Mouse (Mus musculus): ENCODE measurements at regions not wholly inside any gene's neighbourhood (a gene's known extent, or its start where the extent isn't known, plus 50 kb on each side); places are given as distances from the start of the nearest gene placed in this dataset.
"Not testable (repeated sequence)": the region's sequence is repeated elsewhere in the genome, so short reads cannot be mapped to it uniquely, and the experiment has no call there.

DNA sequence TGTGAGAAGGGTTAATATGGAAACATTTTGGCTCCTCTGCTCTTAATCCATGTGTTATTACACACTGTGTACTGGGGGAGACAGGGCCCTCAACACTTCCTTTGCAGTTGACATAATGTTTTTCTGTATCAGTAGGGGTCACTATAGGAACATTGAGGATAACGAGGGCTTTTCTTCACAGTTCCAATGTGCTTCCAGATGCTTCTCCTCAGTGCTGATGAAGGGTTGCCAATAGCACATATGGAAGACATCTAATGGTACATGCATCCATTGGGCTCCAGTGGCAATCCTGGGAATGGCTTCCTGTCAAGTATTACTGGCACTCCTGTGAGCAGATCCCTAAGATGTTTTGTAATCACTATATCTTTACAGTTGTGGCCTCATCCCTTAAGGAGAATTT, 62.1 kb downstream of the Naa11 start:
- DNase-seq, result no peak

DNA sequence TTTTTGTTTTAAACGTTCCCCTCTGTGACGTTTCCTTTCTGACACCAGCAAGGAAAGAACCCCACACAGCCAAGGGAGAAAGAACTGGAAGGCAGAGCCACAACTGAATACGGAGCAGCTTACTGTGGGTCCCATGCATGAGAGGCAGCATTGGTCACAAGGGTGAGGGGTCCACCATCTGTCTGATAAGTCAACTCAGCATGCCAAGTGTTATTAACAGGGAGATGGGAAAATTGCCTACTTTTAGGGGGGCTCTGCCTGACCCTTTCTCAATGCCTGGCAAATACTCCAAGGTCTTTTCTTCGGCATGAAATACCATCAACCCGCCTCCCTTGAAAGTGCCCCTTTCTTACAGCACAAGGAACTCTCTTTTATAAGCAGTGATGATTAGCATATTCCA, 66.3 kb downstream of the Naa11 start:
- DNase-seq, result no peak

DNA sequence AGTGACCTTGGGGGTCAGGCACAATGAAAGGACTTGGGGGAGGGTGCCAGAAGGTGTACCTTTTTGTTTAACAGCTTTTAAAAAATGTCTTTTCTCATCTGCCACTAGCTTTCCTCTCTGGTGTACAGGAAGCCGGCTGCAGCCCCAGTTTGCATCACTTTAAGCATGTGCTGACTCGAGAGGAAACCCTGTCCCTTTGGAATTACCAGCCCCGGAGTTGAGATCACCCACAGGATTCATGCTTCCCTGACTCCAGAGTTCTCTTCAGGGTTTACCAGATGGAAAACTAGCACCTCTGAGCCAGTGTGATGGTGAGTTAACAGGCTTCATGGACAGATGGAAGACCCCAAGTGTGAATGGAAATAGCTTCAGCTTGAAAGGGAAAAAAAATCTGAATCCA, 68.3 kb downstream of the Naa11 start:
- DNase-seq, result no peak

DNA sequence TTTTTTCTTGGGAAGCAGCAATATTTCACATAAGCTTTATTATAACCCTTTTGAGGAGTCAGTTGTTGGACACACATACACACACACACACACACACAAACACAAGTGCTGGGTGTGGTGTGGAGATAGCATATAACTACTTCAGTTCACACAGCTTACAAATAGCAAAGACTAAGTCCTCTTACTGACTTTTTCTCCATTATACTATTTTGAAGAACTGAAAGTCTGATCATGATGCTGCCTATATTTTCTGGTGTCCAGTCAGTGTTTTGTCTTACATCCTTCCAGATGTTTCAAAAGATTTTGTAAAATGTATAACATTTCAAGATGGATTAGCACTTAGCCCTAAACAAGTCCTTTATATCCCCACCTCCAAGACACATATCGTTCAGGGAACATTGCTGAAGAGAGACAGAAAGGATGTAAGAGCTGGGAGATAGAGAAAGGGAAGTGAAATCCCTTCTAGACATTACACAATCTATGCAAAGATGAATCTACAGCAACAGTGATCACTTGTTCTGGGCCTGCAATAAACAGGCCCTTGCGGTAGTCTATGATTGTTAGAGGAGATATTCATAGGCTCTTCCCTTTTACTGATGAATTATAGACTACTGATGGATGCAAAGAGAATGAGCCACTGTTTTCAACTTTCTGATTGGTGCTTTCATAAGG, 72.2 kb downstream of the Naa11 start:
- DNase-seq, result no peak

DNA sequence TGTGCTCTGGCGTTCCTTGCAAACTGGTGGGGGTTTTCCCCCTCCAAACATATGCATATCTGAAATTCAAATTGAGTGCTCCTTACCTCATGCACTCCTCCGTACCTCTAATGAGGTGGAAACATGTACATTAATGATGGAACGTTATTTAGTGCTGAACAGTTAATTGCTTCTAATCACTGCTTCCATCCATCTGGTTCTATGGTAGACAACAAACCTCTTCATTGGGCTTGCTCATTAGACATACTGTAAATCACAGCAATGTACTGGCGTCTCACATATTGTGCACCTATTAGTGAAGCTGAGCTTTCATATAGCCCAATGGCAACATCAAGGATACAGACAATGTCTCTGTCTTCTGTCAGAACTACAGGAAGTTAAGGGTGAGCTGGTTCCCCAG, 85.3 kb downstream of the Naa11 start:
- DNase-seq, result no peak

DNA sequence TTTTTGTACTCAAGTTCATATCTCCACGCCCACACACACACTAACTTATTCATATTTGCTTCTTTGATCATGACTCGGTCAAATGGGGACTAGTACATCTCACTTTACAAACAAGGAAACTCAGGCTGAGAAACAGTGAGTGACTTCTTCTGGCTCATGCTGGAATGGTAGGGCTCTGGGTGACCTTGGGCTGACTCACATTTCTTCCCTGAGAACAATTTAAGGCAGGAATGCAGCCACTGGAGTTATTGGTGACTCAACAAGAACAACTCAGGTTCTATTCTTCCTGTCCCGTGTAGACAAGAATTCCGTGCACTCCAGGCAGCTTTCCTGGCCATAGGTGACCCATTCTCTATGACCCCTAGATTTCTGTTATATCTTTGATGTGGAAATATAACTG, 87.3 kb downstream of the Naa11 start:
- no peak for DNase-seq

DNA sequence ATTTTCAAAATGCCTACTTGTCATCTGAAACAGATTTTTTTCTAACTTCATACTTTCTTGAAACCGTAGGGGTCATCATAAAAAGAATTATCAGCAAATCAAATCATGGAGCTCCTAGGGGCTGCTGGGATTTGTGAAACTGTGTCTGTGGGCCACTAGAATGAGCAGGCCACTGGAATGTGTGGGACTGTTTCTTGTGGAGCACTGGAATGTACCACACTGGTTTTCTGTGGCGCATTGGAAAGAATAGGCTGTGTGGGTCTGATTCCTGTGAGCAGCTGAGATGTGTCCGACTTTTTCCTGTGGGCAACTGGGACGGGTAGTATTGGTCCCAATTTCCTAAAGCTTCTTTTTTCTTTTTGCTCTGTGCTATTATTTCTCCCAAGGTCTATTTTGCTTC, 90.6 kb downstream of the Naa11 start:
- no peak for DNase-seq

DNA sequence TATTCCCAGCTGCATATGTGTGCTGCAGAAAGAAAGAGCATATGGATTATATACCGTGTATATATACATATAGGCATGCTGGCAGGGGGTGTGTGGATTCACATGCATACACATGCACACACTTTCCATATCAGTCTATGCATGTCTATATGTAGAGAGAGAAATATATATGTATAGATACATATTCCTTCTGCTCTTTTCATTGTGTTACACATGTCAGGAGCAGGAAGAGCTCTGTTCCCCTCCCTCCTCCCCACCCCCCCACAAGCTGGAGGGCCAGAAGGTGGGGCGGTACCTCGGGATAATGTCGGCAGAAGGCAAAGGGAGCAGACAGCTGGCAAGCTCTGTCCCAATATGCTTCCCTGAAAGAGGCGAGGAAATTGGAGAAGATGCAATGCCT, 91.3 kb downstream of the Naa11 start:
- DNase-seq, result peak; percentile 84

DNA sequence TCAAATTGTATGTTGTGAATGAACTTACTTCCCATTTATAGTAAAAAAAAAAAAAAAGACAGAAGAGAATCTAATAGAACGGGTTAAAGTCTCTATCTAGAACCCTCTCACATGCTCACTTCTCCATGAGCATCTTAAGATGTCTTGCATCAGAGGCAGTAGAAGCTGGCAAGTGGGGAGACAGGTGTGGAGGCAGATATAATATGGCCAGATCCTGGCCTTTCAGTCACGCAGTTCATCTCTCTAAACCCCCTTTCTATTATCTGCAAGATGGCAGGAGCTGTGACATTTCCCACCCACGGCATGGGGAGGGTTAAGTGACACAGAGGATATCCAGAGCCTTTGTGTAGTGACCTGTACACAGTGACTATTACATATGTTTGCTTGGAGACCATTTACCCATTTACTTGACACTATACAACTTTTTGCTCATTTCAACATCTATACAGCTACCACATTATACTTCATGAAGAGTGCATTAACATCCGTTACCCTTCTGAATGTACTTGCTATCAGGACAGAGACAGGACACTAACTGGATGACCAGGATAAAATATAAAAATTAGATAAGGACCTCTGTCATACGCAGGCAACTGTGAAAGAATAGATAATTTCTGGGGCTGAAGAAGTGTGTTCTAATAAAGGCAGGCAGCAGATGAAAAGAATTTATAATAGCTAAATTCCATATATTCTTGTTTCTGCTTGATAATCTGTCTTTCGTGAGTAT, 91.9 kb downstream of the Naa11 start:
- DNase-seq, result no peak

DNA sequence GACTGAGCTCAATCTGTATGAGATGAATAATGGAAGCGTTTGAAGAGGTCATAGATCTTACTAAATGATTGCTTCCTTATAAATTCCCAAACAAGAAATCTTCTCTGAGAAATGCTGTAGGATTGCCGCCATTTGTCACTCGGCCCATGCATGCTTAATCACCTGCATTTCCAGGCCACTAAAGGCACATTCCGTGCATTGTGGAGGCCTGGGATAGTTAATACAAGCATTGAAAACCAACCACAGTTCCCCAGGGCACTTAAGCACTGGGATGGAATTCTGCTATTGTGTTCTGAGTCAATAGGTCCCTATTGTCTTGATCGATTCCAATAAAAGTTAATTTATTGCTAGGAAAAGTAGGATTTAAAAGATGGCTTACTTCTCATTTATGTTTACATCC, 92.5 kb downstream of the Naa11 start:
- DNase-seq, result no peak

DNA sequence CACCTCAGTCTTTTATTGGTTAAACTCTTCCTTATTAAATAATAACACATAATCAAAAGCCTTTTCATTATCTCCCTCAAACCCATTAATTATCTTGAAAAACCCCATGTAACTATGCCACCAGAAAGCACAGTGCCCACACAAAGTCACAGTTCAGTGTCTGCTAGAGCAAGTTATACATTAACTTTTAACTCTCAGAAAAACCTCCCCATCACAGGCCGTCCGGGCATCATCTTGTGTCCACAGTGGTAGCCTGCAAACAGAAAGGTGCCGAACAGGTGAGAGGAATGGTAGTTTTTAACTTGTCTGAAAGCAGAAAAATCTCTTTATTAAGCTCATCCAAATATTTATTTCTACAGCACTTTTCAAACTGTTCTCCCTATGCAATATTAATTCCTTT, 96.0 kb downstream of the Naa11 start:
- DNase-seq, result no peak

DNA sequence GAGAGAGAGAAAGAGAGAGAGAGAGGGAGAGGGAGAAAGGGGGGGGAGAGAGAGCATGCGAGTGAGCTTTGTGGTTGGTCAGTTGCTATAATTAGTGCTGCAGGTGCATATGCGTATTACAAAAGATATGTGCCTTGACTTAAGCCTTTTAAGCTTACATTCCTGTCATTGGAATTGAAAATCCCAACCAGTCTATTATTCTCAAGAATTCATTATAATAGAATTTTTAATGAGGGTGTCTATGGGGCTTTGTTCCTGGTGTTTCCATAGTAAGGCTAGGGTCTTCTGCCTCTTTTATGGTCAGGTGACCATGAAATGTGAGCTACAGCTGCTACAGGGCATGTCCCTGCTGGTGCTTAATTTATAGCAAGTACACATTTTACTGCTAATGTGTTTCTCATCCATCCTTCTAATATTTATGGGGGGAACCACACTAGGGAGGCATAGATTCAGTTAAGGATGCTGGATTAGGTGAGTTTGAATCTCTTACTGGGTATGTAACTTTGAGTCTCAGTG, 102.0 kb downstream of the Naa11 start:
- DNase-seq, result no peak

DNA sequence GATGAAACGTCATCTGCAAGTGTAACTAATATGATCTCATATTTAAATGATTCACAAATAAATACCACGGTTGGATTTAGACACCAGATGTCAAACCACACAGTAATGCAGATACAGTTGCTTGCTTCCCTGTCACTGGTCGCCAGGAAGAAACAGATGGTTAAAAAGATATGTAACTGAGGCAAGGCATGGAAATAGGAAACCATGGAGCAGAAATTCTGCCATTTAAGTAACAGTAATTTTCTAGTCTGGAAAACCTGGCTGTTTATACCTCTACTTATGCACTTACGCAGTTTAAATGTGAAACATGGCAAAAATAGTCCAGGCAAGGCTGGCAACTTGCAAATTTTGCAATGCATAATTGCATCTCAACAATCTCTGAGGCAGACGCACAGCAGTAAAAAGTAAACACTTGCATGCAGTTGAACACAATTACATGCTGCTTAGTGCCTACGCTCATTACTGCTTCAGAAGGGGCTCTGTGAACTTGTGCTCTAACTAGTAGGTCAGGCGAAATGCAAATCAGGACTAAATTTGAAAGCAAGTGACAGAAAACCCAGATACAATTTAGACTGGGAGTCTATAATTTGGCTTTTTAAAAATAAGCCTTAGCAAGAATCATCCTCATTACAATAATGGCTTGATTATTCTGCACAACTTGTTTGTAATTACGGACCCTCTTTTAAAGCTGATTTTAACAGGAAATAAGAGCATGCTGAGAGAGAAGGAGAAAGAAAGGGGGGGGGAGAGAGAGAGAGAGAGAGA, 102.6 kb downstream of the Naa11 start:
- peak; percentile 63 for DNase-seq

DNA sequence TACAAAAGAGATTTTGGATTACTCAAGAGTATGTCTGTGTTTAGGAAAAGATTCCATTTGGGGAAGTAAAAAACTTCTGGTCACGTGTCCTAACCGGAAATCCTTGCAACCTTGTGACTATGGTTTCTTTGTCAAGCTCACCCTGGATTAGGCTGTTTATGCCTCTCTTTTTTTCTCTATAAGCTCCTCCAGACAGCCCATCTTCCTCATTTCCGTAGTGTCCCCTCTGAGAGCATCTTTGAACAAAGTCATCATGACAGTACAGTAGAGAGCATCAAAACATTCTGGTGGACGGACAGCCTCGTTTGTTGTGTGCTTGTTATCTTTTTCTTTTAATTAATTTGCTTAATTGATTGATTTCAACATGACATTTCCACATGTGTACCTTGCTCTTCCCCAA, 112.7 kb downstream of the Naa11 start:
- no peak for DNase-seq

DNA sequence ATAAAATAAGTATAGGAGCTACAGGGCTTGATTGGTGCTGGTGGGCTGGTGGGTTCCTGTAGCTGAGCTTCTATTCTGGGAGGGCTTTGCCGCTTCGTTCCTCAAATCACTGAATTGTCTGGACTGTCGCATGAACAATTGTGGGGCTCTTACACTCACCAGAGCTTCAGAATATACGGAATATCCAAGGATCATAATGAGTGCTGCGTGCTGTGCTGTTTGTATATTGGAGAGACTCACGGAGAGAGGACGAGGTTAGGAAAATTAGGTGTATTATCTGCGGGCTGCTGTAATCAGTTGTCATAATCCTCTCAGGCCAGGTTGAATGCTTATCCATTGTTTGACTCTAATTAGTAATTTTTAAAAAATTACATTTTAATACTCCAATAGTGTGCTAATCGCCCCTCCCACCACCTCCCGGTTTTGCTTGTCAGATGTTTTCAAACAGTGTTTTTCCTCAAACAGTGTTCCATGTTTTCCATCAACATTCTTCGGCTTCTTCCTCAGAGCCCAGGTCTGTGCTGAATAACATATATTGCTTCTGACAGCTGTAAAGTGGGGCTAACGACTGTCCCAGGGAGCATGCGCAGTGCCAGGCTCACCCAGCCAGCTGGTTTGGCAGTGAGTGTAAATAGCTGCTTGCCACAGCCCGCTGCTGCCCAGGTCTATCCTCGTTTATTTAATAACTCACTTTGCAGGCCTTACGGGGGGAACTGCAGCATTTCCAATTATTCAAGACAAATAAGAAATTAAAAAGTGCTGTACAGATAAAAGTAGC, 114.2 kb downstream of the Naa11 start:
- DNase-seq, result no peak

DNA sequence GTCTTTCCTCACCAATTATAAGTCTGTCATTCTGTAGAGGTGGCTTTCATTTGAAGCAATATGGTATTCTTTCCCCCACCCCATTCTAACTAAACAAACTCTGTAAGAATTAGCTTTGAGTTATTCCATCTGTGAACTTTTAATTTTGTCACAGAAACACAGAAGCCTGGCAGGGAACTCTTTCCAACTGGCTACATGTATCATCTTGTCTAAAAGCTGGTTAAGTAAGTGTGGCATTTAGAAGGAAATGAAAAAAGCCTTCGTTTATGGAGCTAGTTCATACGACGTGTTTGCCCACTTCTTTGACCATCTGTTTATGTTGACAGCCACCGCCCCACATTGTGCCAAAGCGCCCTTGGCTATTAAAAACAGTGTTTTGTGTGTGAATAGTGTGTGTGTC, 115.5 kb downstream of the Naa11 start:
- DNase-seq, result peak; percentile 28

DNA sequence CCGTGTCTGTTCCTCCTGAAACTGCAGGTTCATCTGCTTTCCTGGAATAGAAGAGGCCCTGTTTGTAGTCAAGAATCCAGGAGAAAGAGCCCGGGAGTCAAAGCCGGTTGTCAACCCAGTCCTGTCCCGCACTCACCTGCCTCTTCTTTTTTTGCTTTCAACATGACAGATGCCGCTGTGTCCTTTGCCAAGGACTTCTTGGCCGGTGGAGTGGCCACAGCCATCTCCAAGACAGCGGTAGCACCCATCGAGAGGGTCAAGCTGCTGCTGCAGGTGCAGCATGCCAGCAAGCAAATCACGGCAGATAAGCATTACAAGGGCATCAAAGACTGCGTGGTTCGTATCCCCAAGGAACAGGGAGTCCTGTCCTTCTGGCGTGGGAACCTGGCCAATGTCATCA, 127.5 kb downstream of the Naa11 start:
- DNase-seq, result not testable (repeated sequence)

DNA sequence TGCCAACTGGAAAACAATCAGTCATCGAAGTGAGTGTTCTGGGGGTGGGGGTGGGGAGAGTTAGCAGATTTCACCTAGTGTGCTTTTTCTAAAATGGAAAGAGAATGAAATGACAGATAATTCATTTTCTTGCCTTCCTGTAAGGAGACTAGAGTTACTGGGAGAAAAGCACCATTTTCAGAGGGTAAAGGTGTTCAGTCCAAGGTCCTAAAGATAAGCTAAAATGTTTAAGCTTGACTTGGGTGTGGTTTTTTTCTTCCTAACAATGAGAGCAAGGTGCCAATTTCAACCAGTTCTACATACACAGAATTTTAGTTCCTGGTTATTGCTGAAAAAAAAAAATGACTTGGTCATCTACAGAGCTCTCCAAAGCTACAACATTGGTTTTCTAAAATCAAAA, 135.1 kb downstream of the Naa11 start:
- no peak for DNase-seq

DNA sequence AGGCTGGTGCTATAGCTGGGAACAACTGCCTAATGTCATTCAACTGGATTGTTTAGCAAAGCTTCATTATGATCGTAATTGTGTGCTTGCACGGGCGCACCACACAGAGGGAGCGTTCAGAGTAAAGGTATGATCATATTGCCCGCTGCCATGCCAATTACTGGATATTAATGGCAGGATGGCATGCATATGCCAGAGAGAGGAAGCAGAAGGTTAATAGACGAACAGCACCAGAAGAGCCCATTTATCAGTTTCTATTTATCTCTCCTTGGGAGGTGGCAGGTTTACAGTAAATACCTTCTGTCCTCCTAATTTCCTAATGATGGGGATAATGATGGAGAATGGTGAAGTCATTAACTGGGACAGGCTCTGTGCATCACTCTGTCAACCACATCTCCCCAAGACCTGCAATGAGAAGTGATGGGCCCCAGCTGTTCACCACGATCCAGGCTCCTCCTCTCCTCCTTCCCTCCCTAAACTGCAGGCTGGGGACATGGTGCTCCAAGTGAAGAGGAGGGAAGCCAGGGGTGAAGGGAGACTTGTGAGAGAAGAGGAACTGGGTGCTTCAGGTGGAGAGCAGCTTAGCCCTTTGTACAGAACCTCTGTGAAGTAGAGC, 135.6 kb downstream of the Naa11 start:
- DNase-seq, result no peak

DNA sequence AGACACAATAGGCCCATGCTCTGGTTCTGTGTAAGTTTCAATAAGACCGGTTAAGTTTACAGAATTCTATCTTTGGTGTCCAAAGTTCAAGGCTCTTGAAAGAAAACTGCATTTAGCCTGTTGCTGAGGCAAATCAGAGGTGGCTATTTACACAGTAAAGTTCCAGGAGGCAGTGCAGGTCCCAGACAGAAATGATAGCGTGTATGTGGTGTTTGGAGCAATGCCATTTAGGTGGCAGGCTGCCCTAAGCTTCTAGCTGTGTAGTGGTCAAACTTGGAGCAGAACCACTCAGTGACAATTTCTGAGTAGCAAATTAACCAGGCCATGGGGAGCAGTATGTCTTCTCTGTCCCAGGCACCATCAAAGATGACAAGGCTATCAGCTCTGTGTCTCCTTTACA, 125.5 kb upstream of the Paqr3 start:
- no peak for DNase-seq

DNA sequence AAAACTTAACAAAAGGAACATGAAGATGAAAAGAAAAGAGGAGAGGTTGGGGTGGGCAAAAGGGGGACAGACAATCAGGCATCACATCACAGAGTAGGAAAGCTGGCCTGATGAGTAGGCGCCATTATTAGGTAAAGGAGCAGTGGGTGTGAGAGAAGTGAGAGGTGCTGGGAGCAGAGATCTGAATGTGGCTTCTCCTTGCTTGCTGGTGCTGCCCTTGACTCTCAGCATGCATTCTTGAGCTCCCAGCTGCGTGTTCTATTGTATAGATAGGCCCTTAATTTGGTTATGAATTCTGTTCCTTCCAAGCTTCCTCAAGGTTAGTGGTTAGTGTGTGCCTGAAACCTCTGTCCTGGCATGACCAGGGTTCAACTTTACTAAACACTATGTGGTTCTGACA, 115.0 kb upstream of the Paqr3 start:
- no peak for DNase-seq

DNA sequence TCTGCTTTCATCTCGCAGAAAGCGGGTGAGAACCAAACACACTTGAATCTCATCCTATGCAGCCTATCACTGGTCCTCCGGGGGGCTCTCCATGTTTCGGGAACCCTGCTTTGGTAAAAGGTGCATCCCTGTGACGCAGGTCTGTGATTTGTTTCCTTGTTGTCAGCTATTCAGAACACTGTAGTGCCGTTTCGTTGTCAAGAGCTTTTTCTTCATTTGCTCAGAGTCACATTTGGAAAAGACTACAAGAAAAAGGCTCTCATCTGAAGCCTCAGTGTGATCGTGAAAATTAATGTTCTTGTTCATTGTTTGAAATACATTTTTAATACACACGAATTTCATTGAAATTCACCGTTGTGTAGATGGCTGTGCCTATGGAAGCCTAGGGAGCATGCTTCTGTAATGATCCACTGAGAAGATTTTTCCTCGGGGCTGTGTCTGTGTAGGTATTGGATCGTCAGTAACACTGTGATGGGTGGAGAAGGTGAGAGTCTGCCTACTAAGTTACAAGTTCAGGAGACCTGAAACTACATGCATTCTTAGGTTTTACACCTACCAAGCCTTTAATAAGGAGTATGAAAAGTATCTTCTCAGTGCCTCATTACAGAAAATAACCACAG, 112.0 kb upstream of the Paqr3 start:
- DNase-seq, result no peak

All from layer of hippocampus, adult 9-11 months (tissue).